Mouse (Mus musculus) spleen, postnatal 36 days (tissue): ENCODE data around the gene Mag.
"Not testable (repeated sequence)": the region's sequence is repeated elsewhere in the genome, so short reads cannot be mapped to it uniquely, and the experiment has no call there.

ENCODE experiments used
- DNase-seq, 2 experiments: peaks; one replicate each; pipeline ENCODE4 v3.0.0; 2022; ENCODE audit warnings: low spot score in 2 of 2, mixed read lengths in 1 of 2

The Mag gene

GRCm38 (mm10) chr7:30914732-30915131, at the start of gene Mag:
Gene Mag, minus strand, starts transcription at chr7:30914873.
- DNase-seq: no peak

- DNase-seq: no peak
Measured at GRCm38 (mm10) chr7:30964366-30964765, 49.7 kb upstream of the Mag start.

- DNase-seq: no peak
Measured at GRCm38 (mm10) chr7:30962862-30963261, 48.2 kb upstream of the Mag start.

GRCm38 (mm10) chr7:30959786-30960349, 45.2 kb upstream of the Mag start:
- DNase-seq: no peak

GRCm38 (mm10) chr7:30958866-30959487, 44.3 kb upstream of the Mag start:
- DNase-seq: no peak

- peak in 1 of 2 experiments; percentile 14 for DNase-seq
Measured at GRCm38 (mm10) chr7:30958109-30958865, 43.6 kb upstream of the Mag start.

- DNase-seq: peak; percentile 89 to 90
Measured at GRCm38 (mm10) chr7:30957367-30957783, 42.7 kb upstream of the Mag start.

GRCm38 (mm10) chr7:30956756-30957366, 42.2 kb upstream of the Mag start, which contains the start of gene Usf2:
Gene Usf2, minus strand, starts transcription at chr7:30956803.
- DNase-seq: peak; percentile 81 to 84

GRCm38 (mm10) chr7:30956357-30956751, 41.7 kb upstream of the Mag start:
- DNase-seq: no peak

- DNase-seq: peak; percentile 79 to 84
Measured at GRCm38 (mm10) chr7:30955584-30956356, 41.1 kb upstream of the Mag start.

GRCm38 (mm10) chr7:30954971-30955520, 40.4 kb upstream of the Mag start:
- DNase-seq: no peak

- no peak for DNase-seq
Measured at GRCm38 (mm10) chr7:30954036-30954435, 39.4 kb upstream of the Mag start.

GRCm38 (mm10) chr7:30953459-30953858, 38.8 kb upstream of the Mag start:
- DNase-seq: peak; percentile 51 to 62

- no peak for DNase-seq
Measured at GRCm38 (mm10) chr7:30952441-30953265, 38.0 kb upstream of the Mag start.

GRCm38 (mm10) chr7:30949902-30950301, 35.2 kb upstream of the Mag start:
- DNase-seq: not testable (repeated sequence)

- no peak for DNase-seq
Measured at GRCm38 (mm10) chr7:30945876-30946275, 31.2 kb upstream of the Mag start.

GRCm38 (mm10) chr7:30945466-30945865, 30.8 kb upstream of the Mag start:
- DNase-seq: not testable (repeated sequence)

- DNase-seq: not testable (repeated sequence)
Measured at GRCm38 (mm10) chr7:30944706-30945105, 30.0 kb upstream of the Mag start.

GRCm38 (mm10) chr7:30943909-30944635, 29.4 kb upstream of the Mag start, which contains the start of gene Hamp:
Gene Hamp, minus strand, starts transcription at chr7:30944032.
- DNase-seq: no peak

- DNase-seq: not testable (repeated sequence)
Measured at GRCm38 (mm10) chr7:30942365-30942764, 27.7 kb upstream of the Mag start.
